Mouse (Mus musculus) mesoderm, embryonic 11.5 days (tissue): ENCODE measurements around the gene Wdr34.

Experiments
- DNase-seq: peaks from one replicate; pipeline ENCODE4 v3.0.0-alpha.2; 2012; ENCODE audit warnings: low read depth, low spot score

The Wdr34 gene

DNA sequence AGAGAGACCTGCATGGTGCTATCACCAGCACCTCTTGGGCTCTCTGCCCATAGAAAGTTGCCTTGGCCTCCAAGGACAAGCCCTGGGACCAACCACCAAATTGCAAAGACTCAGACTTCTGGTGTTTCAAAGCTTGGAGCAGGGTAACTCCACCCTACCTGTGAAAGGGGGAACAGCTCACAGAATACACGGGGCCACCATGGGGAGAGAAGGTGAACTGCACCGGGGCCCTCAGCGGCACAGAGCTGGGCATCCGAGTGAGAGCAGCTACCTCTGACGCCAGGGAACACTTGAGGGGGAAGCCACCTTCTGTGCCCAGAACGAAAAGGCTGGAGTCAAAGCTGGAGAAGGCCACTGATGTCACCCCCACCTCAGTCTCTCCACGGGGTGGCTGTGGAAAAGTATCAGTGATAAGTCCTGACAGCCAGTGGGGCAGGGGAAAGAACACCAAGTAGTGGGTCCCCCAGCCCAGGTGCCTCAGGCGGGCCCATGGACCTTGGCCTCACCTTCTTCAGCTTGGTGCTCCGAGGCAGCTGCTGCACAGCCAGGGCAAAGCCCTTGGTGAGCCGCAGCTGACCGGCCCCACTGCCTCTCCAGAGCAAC, 16.3 kb downstream of the Wdr34 start:
- no peak for DNase-seq

DNA sequence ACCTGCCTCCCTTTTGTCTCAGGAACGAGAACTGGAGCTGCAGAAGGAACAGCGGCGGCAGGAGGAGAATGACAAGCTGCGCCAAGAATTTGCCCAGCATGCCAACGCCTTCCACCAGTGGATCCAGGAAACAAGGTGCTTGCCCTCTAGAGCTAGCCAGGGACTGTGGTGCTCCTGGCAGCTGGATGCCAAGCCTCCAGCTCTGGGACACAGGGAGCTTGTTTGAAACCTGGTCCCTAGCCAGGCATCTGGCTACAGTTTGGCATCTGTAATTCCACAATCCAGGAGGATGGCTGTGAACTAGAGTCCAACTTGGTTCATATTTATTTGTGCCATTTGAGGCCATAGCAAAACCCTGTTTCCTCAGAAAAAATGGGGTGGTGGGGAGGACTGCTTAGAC, 21.7 kb downstream of the Wdr34 start:
- DNase-seq = no peak

DNA sequence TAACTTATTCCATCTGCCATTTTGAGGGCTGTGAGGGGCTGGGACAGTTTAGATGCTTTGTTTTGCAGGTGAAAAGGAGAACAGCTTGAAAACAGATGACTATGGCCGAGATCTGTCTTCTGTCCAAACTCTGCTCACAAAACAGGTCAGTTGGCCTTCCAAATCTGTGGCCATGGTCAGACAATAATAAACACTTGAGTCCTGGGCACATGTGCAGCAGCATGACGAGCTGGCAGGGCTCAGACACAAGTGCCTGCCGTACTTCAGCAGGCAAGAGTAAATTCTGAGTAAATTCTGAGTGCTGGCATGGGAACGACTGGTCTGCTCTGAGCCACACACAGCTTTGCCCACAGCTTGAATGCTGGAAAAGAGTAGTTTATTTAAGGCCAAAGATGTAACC, 23.2 kb downstream of the Wdr34 start:
- no peak for DNase-seq

DNA sequence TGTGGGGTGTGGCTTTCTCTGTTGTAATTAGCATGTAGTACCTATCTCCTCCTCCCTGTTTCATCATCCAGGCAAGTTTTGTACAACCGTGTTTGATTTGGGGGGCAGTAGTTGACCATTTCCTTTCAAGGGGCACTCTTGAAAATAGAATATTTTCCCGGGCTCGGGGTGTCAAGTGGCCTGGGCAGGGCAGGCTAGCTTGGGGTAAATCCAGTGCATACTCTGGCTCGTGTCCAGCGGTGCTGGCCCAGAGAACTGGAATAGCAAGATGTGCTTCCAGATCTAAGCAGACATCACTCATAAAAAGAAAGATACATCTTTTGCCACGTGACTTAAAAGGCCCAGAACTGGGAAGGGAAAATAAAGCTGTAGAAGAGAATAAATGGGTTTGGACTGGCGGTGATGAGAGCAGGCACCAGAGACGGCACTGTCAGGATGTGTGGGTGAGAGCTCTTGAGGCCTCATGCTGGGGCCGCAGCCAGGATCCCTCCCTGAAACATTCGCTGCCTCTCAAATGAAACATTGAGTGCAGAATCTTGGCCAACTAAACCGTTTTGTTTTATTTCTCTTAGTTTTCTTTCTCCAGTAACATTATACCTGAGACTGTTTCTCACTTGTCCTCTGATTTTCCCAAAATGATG, 34.2 kb downstream of the Wdr34 start:
- DNase-seq = no peak

DNA sequence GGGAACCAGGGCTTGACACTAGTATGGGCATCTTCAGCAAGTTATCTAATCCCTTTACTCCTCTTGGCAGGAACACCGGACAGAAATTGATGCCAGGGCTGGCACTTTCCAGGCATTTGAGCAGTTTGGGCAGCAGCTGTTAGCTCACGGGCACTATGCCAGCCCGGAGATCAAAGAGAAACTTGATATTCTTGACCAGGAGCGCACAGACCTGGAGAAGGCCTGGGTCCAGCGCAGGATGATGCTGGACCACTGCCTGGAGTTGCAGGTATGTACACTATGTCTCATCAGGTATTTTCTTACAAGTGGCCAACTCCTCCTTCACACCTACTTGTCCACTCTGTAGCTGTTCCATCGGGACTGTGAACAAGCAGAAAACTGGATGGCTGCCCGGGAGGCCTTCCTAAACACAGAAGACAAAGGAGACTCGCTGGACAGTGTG, 37.8 kb downstream of the Wdr34 start:
- no peak for DNase-seq

DNA sequence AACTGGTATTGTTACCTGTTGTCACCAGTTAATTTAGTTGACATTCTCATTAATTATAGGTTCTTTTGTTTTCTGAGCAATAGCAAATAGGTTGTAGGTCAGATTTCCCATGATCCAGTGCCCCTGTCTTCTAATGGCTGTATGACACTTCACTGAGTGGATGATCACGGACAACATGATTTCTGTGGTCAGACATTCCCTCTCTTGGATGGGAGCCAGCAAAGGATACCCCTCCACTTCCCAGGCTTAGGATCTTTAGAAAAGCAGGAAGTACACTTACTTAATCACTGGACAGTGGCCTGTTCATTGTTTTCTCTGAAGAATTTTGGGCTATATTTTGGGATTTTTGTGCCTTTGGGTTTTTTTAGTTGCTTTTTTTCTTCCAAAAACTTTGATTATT, 39.6 kb downstream of the Wdr34 start:
- no peak for DNase-seq

DNA sequence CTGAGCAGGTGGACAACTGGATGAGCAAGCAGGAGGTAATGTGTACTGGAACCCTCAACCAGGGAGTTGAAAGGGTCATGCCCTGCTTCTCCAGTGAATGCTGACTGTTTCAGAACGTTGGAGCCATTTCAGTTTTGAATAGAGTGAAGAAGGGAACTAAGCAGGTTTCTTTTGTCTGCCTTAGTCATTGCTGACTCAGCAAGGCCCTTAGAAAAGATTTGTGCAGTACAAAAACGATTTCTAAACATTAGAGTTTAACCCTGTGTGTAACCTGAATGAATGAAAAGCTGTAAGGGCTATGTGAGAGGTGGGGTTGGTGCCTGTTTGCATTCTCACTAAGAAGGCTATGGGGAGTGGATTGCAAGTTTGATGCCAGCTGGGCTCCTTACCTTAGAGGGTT, 56.7 kb downstream of the Wdr34 start:
- DNase-seq = no peak
